Mouse (Mus musculus) cortical plate, adult 2 months (tissue): Measurements from ENCODE around the gene Dqx1.

Source experiments
- CTCF ChIP-seq: fragments of 200-500 bp; IDR thresholded peaks from 2 replicates; pipeline ENCODE4 v1.5.1; 2011; ENCODE audit warnings: mild to moderate bottlenecking, control low read depth, low read length; ENCODE audit not compliant: insufficient read depth; ENCODE audit errors: extremely low read depth
- POLR2A ChIP-seq: fragments of 200-500 bp; IDR thresholded peaks from 2 replicates; pipeline ENCODE4 v1.6.1; 2011; ENCODE audit warnings: mild to moderate bottlenecking, low read length, control low read depth; ENCODE audit not compliant: insufficient read depth; ENCODE audit errors: extremely low read depth

GRCm38 (mm10) chr6:83054074-83054851 lies 3.4 kb upstream of the Dqx1 start, which contains the start of gene Aup1:
- TF ChIP-seq CTCF (no peak), POLR2A (peak; percentile 83; the same call in 1 of the 2 replicates)
